Mouse (Mus musculus): ENCODE measurements around the gene Nfe2l2.

DNA sequence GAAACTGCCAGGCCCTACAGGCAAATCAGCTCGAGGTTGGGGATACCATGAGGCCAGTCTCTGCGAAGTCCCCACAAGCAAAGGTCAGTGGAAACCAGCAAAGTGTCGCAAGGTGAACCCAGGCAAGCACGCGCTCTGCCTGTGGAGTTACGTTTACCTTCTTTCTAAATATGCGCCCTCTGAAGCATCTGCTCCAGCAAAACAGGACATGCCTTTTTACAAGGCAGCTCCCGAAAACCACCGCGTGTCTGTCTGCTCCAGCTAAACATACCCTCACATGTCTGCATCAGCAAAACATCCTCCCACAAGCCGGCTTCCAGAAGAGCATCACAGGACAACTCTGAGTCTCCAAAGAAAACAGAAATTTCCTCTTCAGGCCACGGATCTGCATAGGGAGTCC, 59.2 kb downstream of the Nfe2l2 start:
- TF ChIP-seq CTCF (IDR thresholded peaks at IDR 0.05; ENCODE audit: insufficient read depth, low read depth, low read length) (no peak), POLR2A (IDR thresholded peaks at IDR 0.05; ENCODE audit: insufficient read depth, low read depth, low read length) (no peak)
